Mouse (Mus musculus) megakaryocyte, embryonic 14.5 days (primary cell): ENCODE results near the gene Prex1.

ENCODE experiments used
- FLI1 ChIP-seq: IDR thresholded peaks from 2 replicates; pipeline ENCODE4 v1.6.1; 2012; ENCODE audit warnings: low read length, inconsistent platforms, mixed read lengths
- GATA1 ChIP-seq: IDR thresholded peaks from 3 replicates; pipeline ENCODE4 v1.6.1; 2012; ENCODE audit warnings: mixed read lengths, low read length, inconsistent platforms, borderline replicate concordance

DNA sequence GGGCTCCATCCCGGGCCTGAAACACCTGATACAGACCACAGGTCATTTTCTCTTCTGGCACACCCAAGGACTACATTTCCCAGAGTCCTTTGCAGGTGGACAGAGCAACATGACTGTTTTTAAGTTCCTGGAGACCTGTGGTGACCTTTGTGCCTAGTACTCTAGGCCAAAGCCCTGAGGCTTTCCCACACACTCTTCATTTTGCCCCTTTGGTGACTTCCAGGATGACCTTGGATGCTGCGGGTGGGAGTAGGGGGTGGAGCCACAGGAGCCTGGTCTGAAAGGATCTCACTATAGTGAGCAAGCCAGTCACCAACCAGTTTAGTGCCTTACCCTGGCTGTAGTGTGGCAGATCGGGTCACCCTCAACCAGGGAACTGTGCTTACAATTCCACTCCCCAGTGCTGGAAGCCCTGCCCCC, 14.6 kb upstream of the Prex1 start:
- TF ChIP-seq GATA1: no peak
- no peak for TF ChIP-seq FLI1
